Mouse (Mus musculus) cerebellum, postnatal 4 days (tissue): ENCODE data around the gene Lrrc41.

ENCODE experiments used
- DNase-seq, 2 experiments: peaks; one replicate each; pipeline ENCODE4 v3.0.0; 2022; ENCODE audit warnings: low spot score in 2 of 2, mixed read lengths in 1 of 2

Lrrc41 gene

DNA sequence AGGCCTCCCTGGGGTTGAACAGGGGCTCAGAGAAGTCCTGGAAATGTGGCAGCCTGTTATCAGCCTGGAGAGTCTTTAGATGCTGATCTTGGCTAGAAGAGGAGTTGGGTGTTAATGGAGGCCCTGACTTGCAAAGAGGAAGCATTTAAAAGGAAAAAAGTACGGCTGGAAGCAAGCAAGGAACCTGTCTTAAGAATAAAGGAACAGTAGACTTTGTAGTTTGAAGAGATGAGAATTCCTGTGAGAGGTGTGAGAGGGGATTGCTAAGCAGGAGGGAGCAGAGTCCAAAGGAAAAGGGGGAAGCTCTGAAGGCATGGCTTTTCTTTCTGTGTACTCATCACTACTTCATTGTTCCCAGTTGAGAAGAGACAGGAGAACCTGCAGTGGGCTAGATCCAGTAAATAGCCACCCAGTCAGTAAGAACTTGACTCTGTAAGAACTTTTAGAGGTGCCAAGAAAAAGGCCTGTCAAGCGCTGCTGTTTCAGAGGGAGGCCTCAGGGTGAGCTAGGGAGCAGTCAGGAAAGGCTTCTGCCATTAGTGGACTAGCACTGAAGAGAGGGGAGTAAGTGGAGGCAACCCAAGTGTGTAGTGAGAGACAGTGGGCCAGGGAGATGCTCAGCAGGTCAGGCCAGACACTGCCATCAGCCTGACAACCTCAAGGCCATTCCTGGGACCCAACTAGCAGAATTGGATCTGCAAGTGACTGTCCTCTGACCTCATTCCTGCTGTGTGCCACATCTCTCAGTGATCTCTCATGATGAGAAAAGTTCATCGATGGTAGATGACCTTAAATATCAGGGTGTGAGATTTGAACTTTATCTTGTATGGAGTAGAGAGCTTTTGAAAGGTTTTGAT, 2.4 kb downstream of the Lrrc41 start:
- no peak for DNase-seq

DNA sequence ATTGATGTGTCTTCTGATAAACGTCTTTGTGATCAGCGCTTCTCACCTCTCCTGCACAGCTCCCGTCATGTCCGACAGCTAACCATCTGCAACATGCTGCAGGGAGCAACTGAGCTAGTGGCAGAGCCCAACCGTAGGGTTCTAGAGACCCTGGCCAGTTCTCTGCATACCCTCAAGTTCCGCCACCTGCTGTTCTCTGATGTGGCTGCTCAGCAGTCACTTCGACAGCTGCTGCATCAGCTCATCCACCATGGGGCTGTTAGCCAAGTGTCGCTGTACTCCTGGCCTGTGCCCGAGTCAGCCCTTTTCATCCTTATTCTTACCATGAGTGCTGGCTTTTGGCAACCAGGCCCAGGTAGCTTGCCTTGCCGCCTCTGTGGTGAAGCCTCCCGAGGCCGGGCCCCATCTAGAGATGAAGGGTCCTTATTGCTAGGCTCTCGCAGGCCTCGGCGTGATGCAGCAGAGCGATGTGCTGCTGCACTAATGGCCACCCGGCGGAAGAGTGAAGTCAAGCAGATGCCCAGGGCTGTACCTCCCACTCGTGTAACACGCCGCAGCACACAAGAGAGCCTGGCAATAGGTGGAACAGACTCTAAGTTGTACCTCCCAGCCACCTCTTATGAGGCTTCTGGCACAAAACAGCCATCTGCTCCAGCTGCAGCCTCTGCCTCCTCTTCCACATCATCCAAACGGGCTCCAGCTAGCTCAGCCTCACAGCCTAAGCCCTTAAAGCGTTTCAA, 13.6 kb downstream of the Lrrc41 start:
- peak in 1 of 2 experiments; percentile 32 for DNase-seq

DNA sequence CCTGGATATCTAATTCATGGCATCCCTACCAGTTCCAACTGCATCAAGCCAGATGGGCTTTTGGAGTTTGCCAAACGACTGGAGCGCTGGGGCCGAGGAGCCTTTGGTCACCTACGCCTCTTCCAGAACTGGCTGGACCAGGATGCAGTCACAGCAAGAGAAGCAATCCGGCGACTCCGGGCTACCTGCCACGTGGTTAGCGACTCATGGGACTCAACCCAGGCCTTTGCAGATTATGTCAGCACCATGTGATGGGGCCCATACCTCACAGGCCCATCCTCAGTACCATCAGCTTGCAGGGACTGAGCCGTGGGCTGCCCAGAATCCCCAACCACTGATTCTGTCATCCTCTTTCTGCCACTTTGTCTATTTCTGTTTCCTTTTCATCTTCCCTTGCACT, 21.2 kb downstream of the Lrrc41 start:
- no peak for DNase-seq

DNA sequence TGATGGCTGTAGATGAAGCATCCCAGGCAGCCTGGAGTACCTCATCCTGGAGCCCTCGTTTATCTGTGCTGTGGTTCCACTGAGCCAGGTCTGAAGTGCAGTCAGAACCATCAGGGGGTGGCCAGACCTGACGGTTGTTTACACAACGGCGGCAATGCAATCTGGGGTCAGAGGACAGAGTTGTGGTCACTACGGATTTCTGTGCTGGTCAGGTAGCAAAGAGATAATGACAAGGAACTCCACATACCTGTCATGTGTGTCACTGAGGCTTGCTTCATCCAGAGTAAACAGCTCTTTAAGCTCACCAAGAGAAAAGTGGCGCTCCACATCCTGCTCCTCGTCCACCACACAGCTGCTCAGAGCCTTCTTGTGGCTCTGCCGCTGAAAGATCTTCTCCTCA, 22.1 kb downstream of the Lrrc41 start:
- DNase-seq, result no peak

DNA sequence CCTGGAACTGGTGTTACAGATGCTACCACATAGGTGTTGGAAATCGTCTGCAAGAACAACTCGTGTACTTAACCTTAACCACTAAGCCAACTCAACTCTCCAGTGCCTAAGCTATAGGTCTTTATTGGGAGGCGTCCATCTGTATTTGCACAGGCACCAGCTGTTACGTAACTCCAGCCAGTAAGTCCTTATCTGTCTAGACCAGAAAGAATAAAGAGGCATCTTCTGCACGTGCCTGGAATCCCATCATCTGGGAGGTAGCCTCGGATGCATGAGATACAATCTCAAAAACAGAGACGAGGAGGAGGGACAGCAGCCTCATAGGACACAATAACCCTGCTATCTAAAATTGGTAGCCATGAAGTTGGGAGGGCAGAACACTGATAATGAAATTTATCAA, 25.9 kb downstream of the Lrrc41 start:
- DNase-seq, result no peak

GRCm38 (mm10) chr4:116105278-116105677, 30.2 kb downstream of the Lrrc41 start:
- DNase-seq, result no peak

- DNase-seq, result no peak
Observed at GRCm38 (mm10) chr4:116110695-116111094, 35.6 kb downstream of the Lrrc41 start.

DNA sequence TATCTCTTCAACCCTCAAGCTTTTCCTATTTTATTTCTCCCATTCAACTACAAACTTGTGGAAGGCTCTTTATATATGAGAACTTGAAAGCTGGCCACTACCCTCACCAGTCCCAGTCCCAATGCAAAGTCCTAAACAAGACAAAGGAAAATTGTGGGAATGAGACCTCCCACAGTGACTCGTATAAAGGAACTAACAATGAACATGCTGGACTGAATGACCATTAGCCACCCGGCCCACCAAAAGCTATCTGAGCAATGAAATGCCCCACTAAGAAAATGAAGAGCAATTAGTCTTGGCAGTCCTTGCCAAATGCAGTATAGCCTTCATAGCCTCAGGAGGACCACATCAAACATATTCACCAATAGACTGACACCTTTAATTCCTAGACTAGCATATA, 36.4 kb downstream of the Lrrc41 start:
- DNase-seq, result no peak

- no peak for DNase-seq
Observed at GRCm38 (mm10) chr4:116122762-116123161, 47.7 kb downstream of the Lrrc41 start.

DNA sequence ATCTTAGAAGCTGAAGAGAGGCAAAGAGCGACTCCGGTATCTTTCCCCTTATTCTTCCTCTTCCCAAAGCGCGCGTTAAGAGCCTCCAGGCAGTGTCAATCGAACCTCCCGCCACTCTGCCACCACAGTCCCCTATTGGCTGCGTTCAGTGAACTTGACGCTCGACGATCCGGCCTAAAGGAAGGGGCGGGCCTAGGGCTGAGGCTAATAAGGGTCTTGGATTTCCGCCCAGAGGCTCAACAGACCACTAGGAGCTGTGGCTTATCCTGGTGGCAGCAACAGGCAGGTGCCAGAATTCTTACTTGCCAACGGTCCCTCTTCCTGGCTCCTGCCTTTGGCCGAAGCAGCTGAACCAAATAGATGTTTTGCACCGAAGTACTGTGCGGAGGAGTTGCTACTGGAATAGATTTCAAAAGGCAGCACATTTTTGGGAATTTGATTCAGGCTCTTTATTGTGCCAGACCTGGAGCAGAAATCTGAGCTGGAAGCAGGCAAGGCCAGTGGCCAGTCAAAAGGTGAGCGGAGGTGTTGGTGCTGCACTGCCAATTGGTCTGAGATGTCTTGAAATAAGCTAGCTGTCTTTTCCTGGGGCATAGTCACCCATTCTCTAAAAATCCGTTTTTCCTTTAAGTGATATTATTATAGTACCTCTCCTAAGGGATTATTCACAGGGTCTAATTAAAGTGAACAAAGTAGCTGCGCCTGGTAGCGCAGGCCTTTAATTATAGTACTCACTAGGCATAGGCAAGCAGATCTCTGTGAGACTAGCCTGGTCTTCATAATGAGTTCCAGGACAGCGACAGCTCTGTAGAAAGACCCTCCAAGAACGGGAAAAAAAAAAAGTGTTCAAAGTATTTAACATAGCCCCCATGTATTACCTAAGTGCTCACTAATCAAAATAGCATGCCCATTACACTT, 48.8 kb downstream of the Lrrc41 start, which contains the start of the genes Rad54l and Pomgnt1:
TSS of gene Rad54l (minus strand) at position 89 of the 918 bp plus-strand sequence.
TSS of gene Pomgnt1 (plus strand) at position 239 of the 918 bp plus-strand sequence.
- peak; percentile 59 to 79 for DNase-seq

DNA sequence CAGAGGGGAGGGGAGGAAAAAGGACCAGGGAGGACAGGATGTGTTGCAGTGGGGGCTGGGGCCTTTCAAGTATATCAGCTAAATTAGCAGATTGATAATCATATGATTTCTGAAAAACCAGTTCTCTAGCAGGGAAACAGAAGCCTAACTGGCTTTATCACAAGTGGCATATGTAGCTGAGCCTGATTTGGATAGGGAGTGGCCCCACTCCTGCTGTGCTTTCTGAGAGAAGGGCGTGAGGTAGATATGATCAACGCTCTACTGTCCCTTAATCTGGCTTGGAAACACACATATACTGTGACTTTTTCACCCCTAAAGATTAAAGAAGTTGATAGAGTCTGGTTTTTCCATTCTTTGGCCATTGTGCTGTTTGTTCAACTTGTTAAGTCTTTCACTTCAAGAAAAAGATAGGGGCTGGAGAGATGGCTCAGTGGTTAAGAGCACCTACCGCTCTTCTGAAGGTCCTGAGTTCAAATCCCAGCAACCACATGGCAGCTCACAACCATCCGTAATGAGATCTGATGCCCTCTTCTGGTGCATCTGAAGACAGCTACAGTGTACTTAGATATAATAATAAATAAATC, 50.8 kb downstream of the Lrrc41 start:
- no peak for DNase-seq

- DNase-seq, result no peak
Observed at GRCm38 (mm10) chr4:116127956-116128355, 52.9 kb downstream of the Lrrc41 start.

GRCm38 (mm10) chr4:116133126-116133525, 58.1 kb downstream of the Lrrc41 start:
- DNase-seq, result no peak

DNA sequence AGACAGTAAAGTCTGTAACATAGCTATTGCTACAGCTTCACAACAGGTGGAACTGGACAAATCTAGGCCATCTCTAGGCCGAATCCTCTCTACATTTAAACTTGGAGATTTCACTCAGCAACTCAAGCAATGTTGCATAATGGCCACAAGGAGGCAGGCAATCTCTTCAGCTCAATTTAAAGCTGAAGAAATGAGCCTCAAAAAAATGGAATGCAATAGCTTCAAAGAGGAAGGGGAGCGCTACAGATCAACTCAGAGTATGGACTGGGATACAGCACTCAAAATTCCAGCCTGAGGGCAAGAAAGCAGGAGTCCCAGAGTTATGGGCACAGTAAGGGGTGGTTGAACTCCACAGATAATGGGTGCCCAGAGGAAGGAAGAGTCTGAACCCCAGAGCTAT, 59.9 kb downstream of the Lrrc41 start:
- DNase-seq, result no peak

- DNase-seq, result no peak
Observed at GRCm38 (mm10) chr4:116137421-116137996, 62.4 kb downstream of the Lrrc41 start.

DNA sequence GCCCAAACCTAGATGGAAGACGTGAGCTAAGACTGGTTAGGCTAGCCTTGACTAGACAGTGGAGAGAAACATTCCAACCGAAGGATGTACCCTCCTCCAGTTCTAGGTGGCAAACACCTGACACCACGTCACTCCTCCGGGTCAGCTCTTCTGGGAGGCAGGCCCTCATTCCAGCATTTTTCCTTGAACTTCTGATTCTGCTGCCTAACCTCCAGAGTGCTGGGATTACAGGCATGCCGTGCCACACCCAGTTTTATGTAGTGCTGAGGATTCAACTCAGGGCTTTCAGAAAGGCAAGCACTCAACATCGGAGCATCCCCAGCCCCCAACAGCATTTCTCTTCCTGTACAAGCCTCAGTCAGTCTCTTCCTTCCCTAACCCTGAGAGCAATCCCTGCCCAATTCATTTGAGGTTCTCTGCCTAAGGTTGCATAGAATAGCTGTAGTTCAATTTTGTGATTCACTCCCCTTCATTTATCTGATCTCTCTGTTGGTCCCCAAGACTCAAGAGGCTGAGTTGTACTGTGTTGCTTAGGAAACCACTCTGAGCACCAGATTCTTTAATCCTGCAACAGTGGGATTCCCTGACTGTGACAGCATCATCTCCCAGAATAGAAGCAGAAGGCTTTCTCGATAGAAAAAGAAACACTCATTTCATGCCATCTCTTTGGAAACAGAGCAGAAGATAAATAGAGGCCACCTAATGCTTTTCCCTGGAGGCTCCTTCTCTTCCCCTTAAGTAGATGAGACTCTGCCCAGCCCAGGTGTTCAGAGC, 65.9 kb downstream of the Lrrc41 start:
- no peak for DNase-seq

- DNase-seq, result no peak
Observed at GRCm38 (mm10) chr4:116141736-116142135, 66.7 kb downstream of the Lrrc41 start.

- no peak for DNase-seq
Observed at GRCm38 (mm10) chr4:116142269-116142668, 67.2 kb downstream of the Lrrc41 start.

DNA sequence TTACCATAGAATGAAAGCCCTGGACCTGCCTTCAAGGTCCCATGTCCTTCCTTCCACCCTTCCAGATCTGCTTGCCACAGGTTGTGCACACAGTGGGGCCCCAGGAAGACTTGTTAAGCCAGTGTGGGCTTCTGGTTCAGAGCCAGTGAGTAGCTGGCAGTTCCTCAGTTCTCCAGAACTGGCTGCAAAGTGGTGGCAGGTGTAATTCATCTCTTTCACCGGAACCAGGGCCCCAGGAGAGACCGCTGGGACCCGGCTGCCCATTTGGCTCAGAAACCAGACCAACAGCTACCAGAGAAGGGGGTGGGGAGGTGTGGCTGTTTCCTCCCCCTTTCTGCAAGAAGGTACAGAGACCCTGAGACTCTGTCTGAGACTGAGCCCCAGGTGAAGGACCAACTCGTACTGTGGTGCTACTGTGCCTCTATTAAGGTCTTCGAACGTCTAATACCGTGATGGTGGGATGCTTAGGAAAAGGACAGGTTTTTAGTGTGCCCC, 68.3 kb downstream of the Lrrc41 start:
- DNase-seq, result peak in 1 of 2 experiments; percentile 59
